Mouse (Mus musculus): ENCODE measurements around the gene Ankrd44. TPM values are rescaled to one million over a fixed set of nuclear protein-coding genes. Genes with fewer than 3 reads are reported as not detected.

Gene Ankrd44
- polyA plus RNA-seq, 1 experiment from 2014 or later = 29.9 TPM

GRCm38 (mm10) chr1:54882856-54883467 is 43.2 kb downstream of the Ankrd44 start:
- ATAC-seq = no peak
- no peaks in the 10 kb centered on the region for H3K4me1 ChIP-seq (ENCODE audit: control insufficient read depth, insufficient read depth, low read length)
- WGBS = 81% methylated on average over 2 of the region's 2 CpGs
- H3K27ac ChIP-seq (ENCODE audit: low read length) = no peak overlapping the region
- no peaks in the 10 kb centered on the region for H3K9me3 ChIP-seq (replicated peaks; ENCODE audit: control insufficient read depth, low read length, poor library complexity, severe bottlenecking)
- no peaks in the 10 kb centered on the region for H3K27me3 ChIP-seq (ENCODE audit: control insufficient read depth, insufficient read depth, low read depth, low read length)
- no peak overlapping the region for H3K9ac ChIP-seq (ENCODE audit: low read depth, low read length)
- H3K4me3 ChIP-seq (ENCODE audit: low read depth, low read length) = no peak overlapping the region
- no peaks in the 10 kb centered on the region for H3K36me3 ChIP-seq (ENCODE audit: control insufficient read depth, insufficient read depth, low read length)
- H3K4me2 ChIP-seq (ENCODE audit: low read length) = no peak overlapping the region

- H3K36me3 ChIP-seq (ENCODE audit: control insufficient read depth, insufficient read depth, low read length) = no peaks in the 10 kb centered on the region
- H3K4me1 ChIP-seq (ENCODE audit: control insufficient read depth, insufficient read depth, low read length) = no peaks in the 10 kb centered on the region
- no peaks in the 10 kb centered on the region for H3K27me3 ChIP-seq (ENCODE audit: control insufficient read depth, insufficient read depth, low read depth, low read length)
- no peak overlapping the region for H3K9ac ChIP-seq (ENCODE audit: low read depth, low read length)
- no peaks in the 10 kb centered on the region for H3K9me3 ChIP-seq (replicated peaks; ENCODE audit: control insufficient read depth, low read length, poor library complexity, severe bottlenecking)
- H3K27ac ChIP-seq (ENCODE audit: low read length) = no peak overlapping the region
- no peak overlapping the region for H3K4me2 ChIP-seq (ENCODE audit: low read length)
- no peak for ATAC-seq
- WGBS = 86% methylated on average over 3 of the region's 3 CpGs
- H3K4me3 ChIP-seq (ENCODE audit: low read depth, low read length) = no peak overlapping the region
Observed at GRCm38 (mm10) chr1:54881523-54881922, 44.7 kb downstream of the Ankrd44 start.

- Histone ChIP-seq H3K27ac (ENCODE audit: low read length) (0 out of 2 replicates have a peak overlapping the region, but pooled peaks have one; percentile 13), H3K9me3 (replicated peaks; ENCODE audit: control insufficient read depth, low read length, poor library complexity, severe bottlenecking) (no peaks in the 10 kb centered on the region), H3K4me3 (ENCODE audit: low read depth, low read length) (no peak overlapping the region), H3K27me3 (ENCODE audit: control insufficient read depth, insufficient read depth, low read depth, low read length) (no peaks in the 10 kb centered on the region), H3K9ac (ENCODE audit: low read depth, low read length) (no peak overlapping the region), H3K36me3 (ENCODE audit: control insufficient read depth, insufficient read depth, low read length) (no peaks in the 10 kb centered on the region), H3K4me1 (ENCODE audit: control insufficient read depth, insufficient read depth, low read length) (no peaks in the 10 kb centered on the region), H3K4me2 (ENCODE audit: low read length) (no peak overlapping the region)
- no peak for ATAC-seq
- WGBS = 61% methylated on average over 10 of the region's 10 CpGs
Observed at GRCm38 (mm10) chr1:54877423-54878073, 48.6 kb downstream of the Ankrd44 start.

- no peaks in the 10 kb centered on the region for H3K9me3 ChIP-seq (replicated peaks; ENCODE audit: control insufficient read depth, low read length, poor library complexity, severe bottlenecking)
- no peak overlapping the region for H3K4me2 ChIP-seq (ENCODE audit: low read length)
Observed at GRCm38 (mm10) chr1:54877014-54877413, 49.2 kb downstream of the Ankrd44 start.

GRCm38 (mm10) chr1:54874094-54874493 is 52.1 kb downstream of the Ankrd44 start:
- H3K4me3 ChIP-seq (ENCODE audit: low read depth, low read length) = no peak overlapping the region
- no peak for ATAC-seq

More at GRCm38 (mm10) chr1:54877014-54877413, 49.2 kb downstream of the Ankrd44 start:
- Histone ChIP-seq H3K9ac (ENCODE audit: low read depth, low read length) (no peak overlapping the region), H3K4me1 (ENCODE audit: control insufficient read depth, insufficient read depth, low read length) (no peaks in the 10 kb centered on the region), H3K27me3 (ENCODE audit: control insufficient read depth, insufficient read depth, low read depth, low read length) (no peaks in the 10 kb centered on the region), H3K36me3 (ENCODE audit: control insufficient read depth, insufficient read depth, low read length) (no peaks in the 10 kb centered on the region), H3K27ac (ENCODE audit: low read length) (no peak overlapping the region), H3K4me3 (ENCODE audit: low read depth, low read length) (no peak overlapping the region)
- ATAC-seq = no peak
- 87% methylated on average over 5 of the region's 5 CpGs for WGBS

GRCm38 (mm10) chr1:54872857-54873616 is 53.1 kb downstream of the Ankrd44 start:
- no peaks in the 10 kb centered on the region for H3K27me3 ChIP-seq (ENCODE audit: control insufficient read depth, insufficient read depth, low read depth, low read length)
- H3K9ac ChIP-seq (ENCODE audit: low read depth, low read length) = no peak overlapping the region
- no peak overlapping the region for H3K4me3 ChIP-seq (ENCODE audit: low read depth, low read length)
- peaks cover 5% of the 10 kb centered on the region for H3K4me1 ChIP-seq (ENCODE audit: control insufficient read depth, insufficient read depth, low read length)
- 55% methylated on average over 9 of the region's 9 CpGs for WGBS
- no peak overlapping the region for H3K4me2 ChIP-seq (ENCODE audit: low read length)
- H3K36me3 ChIP-seq (ENCODE audit: control insufficient read depth, insufficient read depth, low read length) = no peaks in the 10 kb centered on the region
- H3K9me3 ChIP-seq (replicated peaks; ENCODE audit: control insufficient read depth, low read length, poor library complexity, severe bottlenecking) = no peaks in the 10 kb centered on the region
- no peak overlapping the region for H3K27ac ChIP-seq (ENCODE audit: low read length)
- ATAC-seq = no peak

More at GRCm38 (mm10) chr1:54874094-54874493, 52.1 kb downstream of the Ankrd44 start:
- WGBS = 83% methylated on average over 6 of the region's 6 CpGs
- no peak overlapping the region for H3K27ac ChIP-seq (ENCODE audit: low read length)
- H3K4me2 ChIP-seq (ENCODE audit: low read length) = no peak overlapping the region
- H3K9ac ChIP-seq (ENCODE audit: low read depth, low read length) = no peak overlapping the region
- no peaks in the 10 kb centered on the region for H3K9me3 ChIP-seq (replicated peaks; ENCODE audit: control insufficient read depth, low read length, poor library complexity, severe bottlenecking)
- no peaks in the 10 kb centered on the region for H3K36me3 ChIP-seq (ENCODE audit: control insufficient read depth, insufficient read depth, low read length)
- H3K4me1 ChIP-seq (ENCODE audit: control insufficient read depth, insufficient read depth, low read length) = no peaks in the 10 kb centered on the region
- no peaks in the 10 kb centered on the region for H3K27me3 ChIP-seq (ENCODE audit: control insufficient read depth, insufficient read depth, low read depth, low read length)

GRCm38 (mm10) chr1:54871321-54871720 is 54.9 kb downstream of the Ankrd44 start:
- Histone ChIP-seq H3K9me3 (replicated peaks; ENCODE audit: control insufficient read depth, low read length, poor library complexity, severe bottlenecking) (no peaks in the 10 kb centered on the region), H3K4me3 (ENCODE audit: low read depth, low read length) (no peak overlapping the region), H3K27me3 (ENCODE audit: control insufficient read depth, insufficient read depth, low read depth, low read length) (no peaks in the 10 kb centered on the region), H3K9ac (ENCODE audit: low read depth, low read length) (no peak overlapping the region), H3K4me1 (ENCODE audit: control insufficient read depth, insufficient read depth, low read length) (peaks cover 14% of the 10 kb centered on the region), H3K27ac (ENCODE audit: low read length) (no peak overlapping the region), H3K4me2 (ENCODE audit: low read length) (no peak overlapping the region), H3K36me3 (ENCODE audit: control insufficient read depth, insufficient read depth, low read length) (no peaks in the 10 kb centered on the region)
- no peak for ATAC-seq
- whole genome bisulfite sequencing = 95% methylated on average over 1 of the region's 1 CpGs

- ATAC-seq = no peak
- 96% methylated on average over 2 of the region's 2 CpGs for WGBS
- H3K27ac ChIP-seq (ENCODE audit: low read length) = no peak overlapping the region
Observed at GRCm38 (mm10) chr1:54870634-54871033, 55.6 kb downstream of the Ankrd44 start.

GRCm38 (mm10) chr1:54867226-54867625 is 59.0 kb downstream of the Ankrd44 start:
- H3K4me2 ChIP-seq (ENCODE audit: low read length) = no peak overlapping the region
- no peak for ATAC-seq
- no peak overlapping the region for H3K27ac ChIP-seq (ENCODE audit: low read length)
- H3K36me3 ChIP-seq (ENCODE audit: control insufficient read depth, insufficient read depth, low read length) = no peaks in the 10 kb centered on the region
- no peak overlapping the region for H3K9ac ChIP-seq (ENCODE audit: low read depth, low read length)
- no peaks in the 10 kb centered on the region for H3K27me3 ChIP-seq (ENCODE audit: control insufficient read depth, insufficient read depth, low read depth, low read length)
- WGBS = 27% methylated on average over 4 of the region's 4 CpGs
- H3K4me1 ChIP-seq (ENCODE audit: control insufficient read depth, insufficient read depth, low read length) = peaks cover 14% of the 10 kb centered on the region
- H3K9me3 ChIP-seq (replicated peaks; ENCODE audit: control insufficient read depth, low read length, poor library complexity, severe bottlenecking) = no peaks in the 10 kb centered on the region
- no peak overlapping the region for H3K4me3 ChIP-seq (ENCODE audit: low read depth, low read length)

More at GRCm38 (mm10) chr1:54870634-54871033, 55.6 kb downstream of the Ankrd44 start:
- no peaks in the 10 kb centered on the region for H3K36me3 ChIP-seq (ENCODE audit: control insufficient read depth, insufficient read depth, low read length)
- H3K4me3 ChIP-seq (ENCODE audit: low read depth, low read length) = no peak overlapping the region
- H3K4me1 ChIP-seq (ENCODE audit: control insufficient read depth, insufficient read depth, low read length) = peaks cover 14% of the 10 kb centered on the region
- H3K27me3 ChIP-seq (ENCODE audit: control insufficient read depth, insufficient read depth, low read depth, low read length) = no peaks in the 10 kb centered on the region
- no peaks in the 10 kb centered on the region for H3K9me3 ChIP-seq (replicated peaks; ENCODE audit: control insufficient read depth, low read length, poor library complexity, severe bottlenecking)
- no peak overlapping the region for H3K9ac ChIP-seq (ENCODE audit: low read depth, low read length)
- H3K4me2 ChIP-seq (ENCODE audit: low read length) = no peak overlapping the region
